Mouse (Mus musculus) hindbrain, embryonic 12.5 days (tissue): ENCODE results near the gene Anapc16. TPM values are rescaled to one million over a fixed set of nuclear protein-coding genes. Genes with fewer than 3 reads are reported as not detected.

ENCODE experiments used
- ATAC-seq: fragments of 200-750 bp; cut with Nextera tagmentation; 2 replicates; pipeline ENCODE4 v1.8.0; 2017; ENCODE audit warnings: moderate TSS enrichment; ENCODE audit not compliant: low FRiP score
- H3K27ac ChIP-seq: fragments of 300-500 bp; sonication (generic); 2 replicates; pipeline ENCODE4 v1.5.1; 2016; ENCODE audit warnings: mild to moderate bottlenecking
- H3K27me3 ChIP-seq: fragments of 300-500 bp; sonication (generic); 2 replicates; pipeline ENCODE4 v1.6.1; 2016; ENCODE audit warnings: mild to moderate bottlenecking
- H3K36me3 ChIP-seq: fragments of 300-500 bp; sonication (generic); 2 replicates; pipeline ENCODE4 v1.6.1; 2016; ENCODE audit warnings: mild to moderate bottlenecking
- H3K4me1 ChIP-seq: fragments of 300-500 bp; sonication (generic); 2 replicates; pipeline ENCODE4 v1.6.1; 2016
- H3K4me2 ChIP-seq: fragments of 300-500 bp; sonication (generic); replicated peaks from 2 replicates; pipeline ENCODE4 v1.6.1; 2016; ENCODE audit warnings: mild to moderate bottlenecking
- H3K4me3 ChIP-seq: fragments of 300-500 bp; sonication (generic); 2 replicates; pipeline ENCODE4 v1.5.1; 2016; ENCODE audit warnings: mild to moderate bottlenecking
- H3K9ac ChIP-seq: fragments of 300-500 bp; sonication (generic); 2 replicates; pipeline ENCODE4 v1.6.1; 2016; ENCODE audit warnings: mild to moderate bottlenecking, moderate library complexity
- H3K9me3 ChIP-seq: fragments of 300-500 bp; sonication (generic); replicated peaks from 2 replicates; pipeline ENCODE4 v1.6.1; 2016; ENCODE audit warnings: mild to moderate bottlenecking
- WGBS: fragments of 180-500 bp; shearing (Covaris S2); methylation state at CpG from one replicate; pipeline ENCODE4 v1.1.7; 2016; 5-methylcytosine and 5-hydroxymethylcytosine counted together
- polyA plus RNA-seq: library from polyadenylated mRNA; unstranded; fragments of >200 nt; fragmentation: Nextera tagmentation; extraction: Ambion mirVana; gene quantifications from 2 replicates; pipeline ENCODE4 v1.2.1, GENCODE M21; 2016

The Anapc16 gene
- polyA plus RNA-seq, 1 experiment from 2014 or later: 119 TPM

- Histone ChIP-seq H3K4me3 (peak within 1 kb of the TSS; percentile 88), H3K4me2 (peak within 1 kb of the TSS; percentile 94), H3K27ac (peak within 1 kb of the TSS; percentile 92), H3K36me3 (peaks cover 7% of the 10 kb centered on the region; the same call in 1 of the 2 replicates), H3K27me3 (no peaks in the 10 kb centered on the region), H3K9ac (peak within 1 kb of the TSS; percentile 96), H3K4me1 (peaks cover 37% of the 10 kb centered on the region), H3K9me3 (no peaks in the 10 kb centered on the region)
- under 1% methylated on average over 76 of the region's 76 CpGs for WGBS
- ATAC-seq: peak; percentile 97
Observed at GRCm38 (mm10) chr10:59951211-59952151, 51.5 kb downstream of the Anapc16 start, which contains the start of gene Ddit4. TSS of gene Ddit4 (minus strand) at chr10:59951834.

- ATAC-seq: peak; percentile 47
- Histone ChIP-seq H3K4me3 (peak overlapping the region; percentile 88), H3K9me3 (no peaks in the 10 kb centered on the region), H3K4me2 (peak overlapping the region; percentile 94), H3K4me1 (peaks cover 37% of the 10 kb centered on the region), H3K27ac (peak overlapping the region; percentile 92), H3K9ac (peak overlapping the region; percentile 96), H3K27me3 (no peaks in the 10 kb centered on the region), H3K36me3 (peaks cover 7% of the 10 kb centered on the region; the same call in 1 of the 2 replicates)
- WGBS: under 1% methylated on average over 23 of the region's 23 CpGs
Observed at GRCm38 (mm10) chr10:59950716-59951191, 52.2 kb downstream of the Anapc16 start.

GRCm38 (mm10) chr10:59949783-59950605, 52.9 kb downstream of the Anapc16 start:
- 33% methylated on average over 15 of the region's 15 CpGs for WGBS
- ATAC-seq: no peak
- H3K27ac ChIP-seq: peak overlapping the region; percentile 92

GRCm38 (mm10) chr10:59949255-59949648, 53.7 kb downstream of the Anapc16 start:
- Histone ChIP-seq H3K4me2 (peak overlapping the region; percentile 94), H3K9ac (peak overlapping the region; percentile 96; the same call in 1 of the 2 replicates), H3K27ac (peak overlapping the region; percentile 57; the same call in 1 of the 2 replicates), H3K27me3 (no peaks in the 10 kb centered on the region), H3K4me1 (peaks cover 37% of the 10 kb centered on the region), H3K4me3 (peak overlapping the region; percentile 88), H3K36me3 (peaks cover 7% of the 10 kb centered on the region; the same call in 1 of the 2 replicates), H3K9me3 (no peaks in the 10 kb centered on the region)
- ATAC-seq: no peak
- WGBS: 76% methylated on average over 1 of the region's 1 CpGs

More at GRCm38 (mm10) chr10:59949783-59950605, 52.9 kb downstream of the Anapc16 start:
- H3K4me3 ChIP-seq: peak overlapping the region; percentile 88
- peaks cover 37% of the 10 kb centered on the region for H3K4me1 ChIP-seq
- no peaks in the 10 kb centered on the region for H3K9me3 ChIP-seq
- H3K4me2 ChIP-seq: peak overlapping the region; percentile 94
- H3K9ac ChIP-seq: peak overlapping the region; percentile 96
- H3K27me3 ChIP-seq: no peaks in the 10 kb centered on the region
- H3K36me3 ChIP-seq: peaks cover 7% of the 10 kb centered on the region; the same call in 1 of the 2 replicates

- no peaks in the 10 kb centered on the region for H3K9me3 ChIP-seq
- 0 out of 2 replicates have a peak overlapping the region, but pooled peaks have one; percentile 96 for H3K9ac ChIP-seq
- peak overlapping the region; percentile 57 for H3K27ac ChIP-seq
- WGBS: 51% methylated on average over 6 of the region's 6 CpGs
- H3K4me2 ChIP-seq: peak overlapping the region; percentile 94
- H3K36me3 ChIP-seq: peaks cover 7% of the 10 kb centered on the region; the same call in 1 of the 2 replicates
- no peaks in the 10 kb centered on the region for H3K27me3 ChIP-seq
- H3K4me3 ChIP-seq: no peak overlapping the region; the same call in 1 of the 2 replicates
- H3K4me1 ChIP-seq: peaks cover 37% of the 10 kb centered on the region
- no peak for ATAC-seq
Observed at GRCm38 (mm10) chr10:59948363-59949254, 54.3 kb downstream of the Anapc16 start.

GRCm38 (mm10) chr10:59947296-59948073, 55.5 kb downstream of the Anapc16 start:
- no peak overlapping the region for H3K9ac ChIP-seq
- no peak overlapping the region for H3K4me3 ChIP-seq
- H3K27ac ChIP-seq: peak overlapping the region; percentile 55; the same call in 1 of the 2 replicates
- ATAC-seq: no peak
- no peak overlapping the region for H3K4me2 ChIP-seq
- H3K4me1 ChIP-seq: peaks cover 43% of the 10 kb centered on the region
- WGBS: 62% methylated on average over 7 of the region's 7 CpGs
- no peaks in the 10 kb centered on the region for H3K27me3 ChIP-seq
- H3K9me3 ChIP-seq: no peaks in the 10 kb centered on the region
- peaks cover 7% of the 10 kb centered on the region; the same call in 1 of the 2 replicates for H3K36me3 ChIP-seq

GRCm38 (mm10) chr10:59946362-59946761, 56.6 kb downstream of the Anapc16 start:
- peaks cover 47% of the 10 kb centered on the region for H3K4me1 ChIP-seq
- no peak overlapping the region for H3K27ac ChIP-seq
- 94% methylated on average over 5 of the region's 5 CpGs for WGBS
- no peak overlapping the region for H3K4me2 ChIP-seq
- peaks cover 7% of the 10 kb centered on the region; the same call in 1 of the 2 replicates for H3K36me3 ChIP-seq
- no peak for ATAC-seq
- H3K27me3 ChIP-seq: no peaks in the 10 kb centered on the region
- no peak overlapping the region for H3K4me3 ChIP-seq
- no peak overlapping the region for H3K9ac ChIP-seq
- no peaks in the 10 kb centered on the region for H3K9me3 ChIP-seq

- H3K36me3 ChIP-seq: peaks cover 7% of the 10 kb centered on the region; the same call in 1 of the 2 replicates
- H3K4me2 ChIP-seq: no peak overlapping the region
- 97% methylated on average over 3 of the region's 3 CpGs for WGBS
- H3K9ac ChIP-seq: no peak overlapping the region
- no peaks in the 10 kb centered on the region; the same call in 1 of the 2 replicates for H3K9me3 ChIP-seq
- peaks cover 43% of the 10 kb centered on the region for H3K4me1 ChIP-seq
- no peak for ATAC-seq
- H3K27me3 ChIP-seq: no peaks in the 10 kb centered on the region
- no peak overlapping the region for H3K4me3 ChIP-seq
- no peak overlapping the region for H3K27ac ChIP-seq
Observed at GRCm38 (mm10) chr10:59945416-59945815, 57.5 kb downstream of the Anapc16 start.

- peak overlapping the region; percentile 49 for H3K27ac ChIP-seq
- H3K9ac ChIP-seq: no peak overlapping the region
- WGBS: 49% methylated on average over 13 of the region's 13 CpGs
- H3K4me3 ChIP-seq: no peak overlapping the region
- peak overlapping the region; percentile 48 for H3K4me2 ChIP-seq
- peaks cover 24% of the 10 kb centered on the region for H3K4me1 ChIP-seq
- H3K9me3 ChIP-seq: no peaks in the 10 kb centered on the region; the same call in 1 of the 2 replicates
- H3K27me3 ChIP-seq: no peaks in the 10 kb centered on the region
- ATAC-seq: peak; percentile 74
- no peaks in the 10 kb centered on the region for H3K36me3 ChIP-seq
Observed at GRCm38 (mm10) chr10:59943421-59943989, 59.4 kb downstream of the Anapc16 start.

GRCm38 (mm10) chr10:59942847-59943420, 60.0 kb downstream of the Anapc16 start:
- Histone ChIP-seq H3K9me3 (no peaks in the 10 kb centered on the region; the same call in 1 of the 2 replicates), H3K4me2 (peak overlapping the region; percentile 48), H3K27ac (peak overlapping the region; percentile 49), H3K27me3 (no peaks in the 10 kb centered on the region), H3K4me1 (peaks cover 23% of the 10 kb centered on the region), H3K4me3 (peak overlapping the region; percentile 14; the same call in 1 of the 2 replicates), H3K36me3 (no peaks in the 10 kb centered on the region), H3K9ac (peak overlapping the region; percentile 54)
- 3% methylated on average over 16 of the region's 16 CpGs for whole genome bisulfite sequencing
- peak; percentile 57 for ATAC-seq
